In the genomic region with DNA sequence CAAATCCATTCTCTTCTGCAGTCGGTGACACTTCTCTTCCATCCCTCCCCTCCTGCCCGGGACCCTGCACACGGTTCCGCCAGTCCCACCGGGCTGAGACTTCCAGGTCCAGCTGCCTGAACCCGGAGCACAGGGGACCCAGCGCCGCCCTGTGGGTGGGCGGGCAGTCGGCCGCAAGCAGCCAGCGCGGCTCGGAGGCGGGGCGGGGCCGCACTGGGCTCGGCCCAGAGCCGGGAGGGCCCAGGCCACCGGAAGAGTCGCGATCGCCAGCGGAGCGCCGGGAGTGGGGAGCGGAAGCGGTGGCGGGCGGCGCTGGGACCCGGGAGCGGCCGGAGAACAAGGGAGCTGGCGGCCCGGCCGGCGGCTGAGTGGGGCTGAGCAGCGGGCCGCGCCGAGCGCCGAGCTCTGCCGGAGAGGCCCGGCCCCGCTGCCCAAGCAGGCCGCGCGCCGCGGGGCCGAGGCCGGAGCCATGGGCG, we compare ENCODE assay signal across 8 mouse cellular contexts. TPM values are rescaled to one million over a fixed set of nuclear protein-coding genes. Genes with fewer than 3 reads are reported as not detected.
DNase-seq lines count a peak whose midpoint lies in the region; ATAC-seq and TF ChIP-seq lines count a peak whose summit lies in the region.

Gene Dvl3, plus strand, starts transcription at position 257 of the 476 bp plus-strand sequence.

- DNase-seq in CD4-positive helper T cell, adult 2 months (ENCODE audit: low read depth, low spot score) = peak; percentile 82
- peak; percentile 74 for DNase-seq in brain, embryonic 18.5 days (ENCODE audit: low read depth, low spot score)
- peak; percentile 97 for DNase-seq in kidney, postnatal 0 days (ENCODE audit: low spot score)
- DNase-seq in naive thymus-derived CD4-positive, alpha-beta T cell, adult 2 months (ENCODE audit: low read depth) = peak; percentile 66
- DNase-seq in splenic B cell, adult 2 months (ENCODE audit: low read depth, low spot score) = peak; percentile 83

- peak within 1 kb of the TSS; percentile 97 for H3K9ac ChIP-seq in heart, embryonic 12.5 days
- H3K9ac ChIP-seq in kidney, postnatal 0 days (ENCODE audit: low read depth, low read length) = peak within 1 kb of the TSS; percentile 97
- peak within 1 kb of the TSS; percentile 97 for H3K9ac ChIP-seq in liver, embryonic 12.5 days

- peaks cover 29% of the 10 kb centered on the region for H3K4me1 ChIP-seq in heart, embryonic 12.5 days (replicated peaks)
- peaks cover 7% of the 10 kb centered on the region; the same call in 1 of the 2 replicates for H3K4me1 ChIP-seq in kidney, postnatal 0 days (replicated peaks; ENCODE audit: insufficient read depth, low read length)
- peaks cover 46% of the 10 kb centered on the region for H3K4me1 ChIP-seq in liver, embryonic 12.5 days

- peaks cover 23% of the 10 kb centered on the region for H3K36me3 ChIP-seq in heart, embryonic 12.5 days
- H3K36me3 ChIP-seq in kidney, postnatal 0 days (ENCODE audit: insufficient read depth, low read length) = 0 out of 2 replicates have a peak, but pooled peaks cover 5% of the 10 kb centered on the region
- peaks cover 20% of the 10 kb centered on the region for H3K36me3 ChIP-seq in liver, embryonic 12.5 days
- H3K36me3 ChIP-seq in splenic B cell, adult 2 months (ENCODE audit: control insufficient read depth, insufficient read depth, low read length, poor library complexity, severe bottlenecking) = no peaks in the 10 kb centered on the region

- WGBS in heart, embryonic 12.5 days = under 1% methylated on average over 55 of the region's 55 CpGs
- 1% methylated on average over 53 of the region's 55 CpGs for WGBS in kidney, postnatal 0 days
- WGBS in liver, embryonic 12.5 days (ENCODE audit: insufficient replicate concordance) = under 1% methylated on average over 50 of the region's 55 CpGs

- H3K27ac ChIP-seq in heart, embryonic 12.5 days (ENCODE audit: poor library complexity, severe bottlenecking) = peak within 1 kb of the TSS; percentile 93
- H3K27ac ChIP-seq in kidney, postnatal 0 days = peak within 1 kb of the TSS; percentile 96
- H3K27ac ChIP-seq in liver, embryonic 12.5 days = peak within 1 kb of the TSS; percentile 91

- no peaks in the 10 kb centered on the region for H3K27me3 ChIP-seq in heart, embryonic 12.5 days (replicated peaks)
- H3K27me3 ChIP-seq in kidney, postnatal 0 days (ENCODE audit: insufficient read depth, low read length) = no peaks in the 10 kb centered on the region
- no peaks in the 10 kb centered on the region for H3K27me3 ChIP-seq in liver, embryonic 12.5 days (replicated peaks)
- H3K27me3 ChIP-seq in splenic B cell, adult 2 months (ENCODE audit: control insufficient read depth, insufficient read depth, low read length, poor library complexity, severe bottlenecking) = no peaks in the 10 kb centered on the region; the same call in 1 of the 2 replicates

- H3K4me2 ChIP-seq in heart, embryonic 12.5 days = peak within 1 kb of the TSS; percentile 99
- H3K4me2 ChIP-seq in kidney, postnatal 0 days (ENCODE audit: low read length) = peak within 1 kb of the TSS; percentile 53
- H3K4me2 ChIP-seq in liver, embryonic 12.5 days = peak within 1 kb of the TSS; percentile 94

- peak; percentile 61 for TF ChIP-seq CTCF in kidney, postnatal 0 days (IDR thresholded peaks at IDR 0.05; ENCODE audit: low read depth)

- no peaks in the 10 kb centered on the region for H3K9me3 ChIP-seq in heart, embryonic 12.5 days (replicated peaks)
- H3K9me3 ChIP-seq in kidney, postnatal 0 days (replicated peaks; ENCODE audit: low read length) = no peaks in the 10 kb centered on the region
- no peaks in the 10 kb centered on the region for H3K9me3 ChIP-seq in liver, embryonic 12.5 days (replicated peaks)

- peak; percentile 96 for ATAC-seq in erythroid progenitor cell, adult 5-6 weeks (replicated peaks; ENCODE audit: low FRiP score, poor library complexity, severe bottlenecking)
- ATAC-seq in heart, embryonic 12.5 days (ENCODE audit: insufficient number of reproducible peaks, low FRiP score) = peak; percentile 98
- ATAC-seq in kidney, postnatal 0 days (replicated peaks; ENCODE audit: low FRiP score, low read depth) = peak; percentile 97
- peak; percentile 96 for ATAC-seq in liver, embryonic 12.5 days

- H3K4me3 ChIP-seq in heart, embryonic 12.5 days = peak within 1 kb of the TSS; percentile 94
- peak within 1 kb of the TSS; percentile 93 for H3K4me3 ChIP-seq in kidney, postnatal 0 days (replicated peaks; ENCODE audit: low read depth, low read length)
- peak within 1 kb of the TSS; percentile 95 for H3K4me3 ChIP-seq in liver, embryonic 12.5 days

RNA-seq across cellular contexts. Expression of gene Dvl3, which starts in this region (rescaled TPM):
- 6.1 and 18.0 TPM in 2 replicates for total RNA-seq in erythroid progenitor cell, adult 5-6 weeks (2015; ENCODE audit: low replicate concordance)
- total RNA-seq in erythroid progenitor cell, adult 5-6 weeks (2017; ENCODE audit: low replicate concordance) = 1.3 and 3.6 TPM in 2 replicates
- 31.1 and 34.1 TPM in 2 replicates for polyA plus RNA-seq in heart, embryonic 12.5 days (2016; fragmentation: Nextera tagmentation; extraction: Ambion mirVana)
- polyA plus RNA-seq in kidney, postnatal 0 days (2015; fragmentation: Nextera tagmentation; extraction: Ambion mirVana) = 15.7 and 16.5 TPM in 2 replicates
- polyA plus RNA-seq in liver, embryonic 12.5 days (2016; fragmentation: Nextera tagmentation; extraction: Ambion mirVana) = 8.0 and 8.8 TPM in 2 replicates

Comparison
In these comparisons a context has a peak if more than half of its experiments do, and no peak if none do; other contexts are left out.
1. Peak in every context shown above with its lines: DNase-seq, ATAC-seq, H3K4me3 ChIP-seq and H3K27ac ChIP-seq.